Mouse (Mus musculus): ENCODE measurements around the gene Kdm3a. TPM values are rescaled to one million over a fixed set of nuclear protein-coding genes. Genes with fewer than 3 reads are reported as not detected.

The Kdm3a gene
- polyA plus RNA-seq, 1 experiment from 2014 or later, result 28.9 TPM

- 77% methylated on average over 3 of the region's 3 CpGs for WGBS
- Histone ChIP-seq H3K36me3 (ENCODE audit: control insufficient read depth, insufficient read depth, low read length) (no peaks in the 10 kb centered on the region; the same call in 1 of the 2 replicates), H3K9ac (ENCODE audit: low read depth, low read length) (no peak overlapping the region), H3K27ac (ENCODE audit: low read depth, low read length) (no peak overlapping the region), H3K4me3 (ENCODE audit: low read depth, low read length) (no peak overlapping the region), H3K27me3 (replicated peaks; ENCODE audit: control insufficient read depth, insufficient read depth, low read length) (no peaks in the 10 kb centered on the region), H3K9me3 (ENCODE audit: control insufficient read depth, low read length) (no peaks in the 10 kb centered on the region), H3K4me1 (replicated peaks; ENCODE audit: control insufficient read depth, insufficient read depth, low read length) (no peaks in the 10 kb centered on the region), H3K4me2 (no peak overlapping the region)
- DNase-seq (ENCODE audit: low spot score), result no peak
- no peak for ATAC-seq (replicated peaks; ENCODE audit: low FRiP score)
These were observed 64.2 kb downstream of the Kdm3a start for GRCm38 (mm10) chr6:71568616-71569015.

GRCm38 (mm10) chr6:71556826-71557225, 76.0 kb downstream of the Kdm3a start:
- 90% methylated on average over 2 of the region's 2 CpGs for WGBS
- no peaks in the 10 kb centered on the region for H3K9me3 ChIP-seq (ENCODE audit: control insufficient read depth, low read length)
- H3K9ac ChIP-seq (ENCODE audit: low read depth, low read length), result no peak overlapping the region
- DNase-seq (ENCODE audit: low spot score) (no peak), ATAC-seq (replicated peaks; ENCODE audit: low FRiP score) (no peak)
- H3K4me3 ChIP-seq (ENCODE audit: low read depth, low read length), result no peak overlapping the region
- H3K4me2 ChIP-seq, result no peak overlapping the region
- H3K27me3 ChIP-seq (replicated peaks; ENCODE audit: control insufficient read depth, insufficient read depth, low read length), result no peaks in the 10 kb centered on the region
- H3K27ac ChIP-seq (ENCODE audit: low read depth, low read length), result no peak overlapping the region
- no peaks in the 10 kb centered on the region; the same call in 1 of the 2 replicates for H3K36me3 ChIP-seq (ENCODE audit: control insufficient read depth, insufficient read depth, low read length)
- H3K4me1 ChIP-seq (replicated peaks; ENCODE audit: control insufficient read depth, insufficient read depth, low read length), result no peaks in the 10 kb centered on the region

GRCm38 (mm10) chr6:71555507-71555951, 77.3 kb downstream of the Kdm3a start:
- ATAC-seq (replicated peaks; ENCODE audit: low FRiP score) (no peak), DNase-seq (ENCODE audit: low spot score) (no peak)
- no peak overlapping the region for H3K9ac ChIP-seq (ENCODE audit: low read depth, low read length)
- H3K4me2 ChIP-seq, result no peak overlapping the region
- H3K4me1 ChIP-seq (replicated peaks; ENCODE audit: control insufficient read depth, insufficient read depth, low read length), result no peaks in the 10 kb centered on the region
- no peaks in the 10 kb centered on the region for H3K36me3 ChIP-seq (ENCODE audit: control insufficient read depth, insufficient read depth, low read length)
- 71% methylated on average over 2 of the region's 2 CpGs for WGBS
- H3K9me3 ChIP-seq (ENCODE audit: control insufficient read depth, low read length), result no peaks in the 10 kb centered on the region
- no peak overlapping the region for H3K4me3 ChIP-seq (ENCODE audit: low read depth, low read length)
- H3K27ac ChIP-seq (ENCODE audit: low read depth, low read length), result no peak overlapping the region
- H3K27me3 ChIP-seq (replicated peaks; ENCODE audit: control insufficient read depth, insufficient read depth, low read length), result no peaks in the 10 kb centered on the region

GRCm38 (mm10) chr6:71543686-71544499, 88.9 kb downstream of the Kdm3a start, which contains the start of gene Chmp3:
TSS of gene Chmp3 (plus strand) at chr6:71543797.
- peaks cover 5% of the 10 kb centered on the region; the same call in 1 of the 2 replicates for H3K36me3 ChIP-seq (ENCODE audit: control insufficient read depth, insufficient read depth, low read length)
- no peaks in the 10 kb centered on the region for H3K9me3 ChIP-seq (ENCODE audit: control insufficient read depth, low read length)
- H3K9ac ChIP-seq (ENCODE audit: low read depth, low read length), result peak within 1 kb of the TSS; percentile 96
- H3K27ac ChIP-seq (ENCODE audit: low read depth, low read length), result peak within 1 kb of the TSS; percentile 96
- H3K4me2 ChIP-seq, result peak within 1 kb of the TSS; percentile 70
- DNase-seq (ENCODE audit: low spot score) (peak; percentile 96), ATAC-seq (replicated peaks; ENCODE audit: low FRiP score) (peak; percentile 97)
- peaks cover 3% of the 10 kb centered on the region for H3K4me1 ChIP-seq (replicated peaks; ENCODE audit: control insufficient read depth, insufficient read depth, low read length)
- H3K27me3 ChIP-seq (replicated peaks; ENCODE audit: control insufficient read depth, insufficient read depth, low read length), result no peaks in the 10 kb centered on the region
- H3K4me3 ChIP-seq (ENCODE audit: low read depth, low read length), result peak within 1 kb of the TSS; percentile 82
- WGBS, result under 1% methylated on average over 58 of the region's 59 CpGs

Other genes starting within 250 kb of the Kdm3a start
- gene Rmnd5a, start 192.4 kb downstream of the Kdm3a start, polyA plus RNA-seq (2014; fragmentation: Nextera tagmentation; extraction: Ambion mirVana), result 9.4 and 10.0 TPM in 2 replicates
- 13.6 and 13.7 TPM in 2 replicates for gene Rnf103, start 139.1 kb downstream of the Kdm3a start, polyA plus RNA-seq (2014; fragmentation: Nextera tagmentation; extraction: Ambion mirVana)
- 48.2 and 54.3 TPM in 2 replicates for gene Chmp3, start 89.2 kb downstream of the Kdm3a start, polyA plus RNA-seq (2014; fragmentation: Nextera tagmentation; extraction: Ambion mirVana)
- 11.1 and 12.2 TPM in 2 replicates for gene Reep1, start 74.6 kb upstream of the Kdm3a start, polyA plus RNA-seq (2014; fragmentation: Nextera tagmentation; extraction: Ambion mirVana)
- gene Mrpl35, start 194.0 kb upstream of the Kdm3a start, polyA plus RNA-seq (2014; fragmentation: Nextera tagmentation; extraction: Ambion mirVana), result 110 and 111 TPM in 2 replicates
- 222 and 247 TPM in 2 replicates for gene Immt, start 198.3 kb upstream of the Kdm3a start, polyA plus RNA-seq (2014; fragmentation: Nextera tagmentation; extraction: Ambion mirVana)

Data from liver, embryonic 11.5 days (tissue).